Mouse (Mus musculus) ovary, postnatal 14 days (tissue): ENCODE results near the gene Leo1.
A peak's percentile ranks its signal among the peaks of the same experiment; 100 is the strongest.

ENCODE experiments used
- DNase-seq: peaks from one replicate; pipeline ENCODE4 v3.0.0; 2022; ENCODE audit warnings: low spot score

Leo1 gene

DNA sequence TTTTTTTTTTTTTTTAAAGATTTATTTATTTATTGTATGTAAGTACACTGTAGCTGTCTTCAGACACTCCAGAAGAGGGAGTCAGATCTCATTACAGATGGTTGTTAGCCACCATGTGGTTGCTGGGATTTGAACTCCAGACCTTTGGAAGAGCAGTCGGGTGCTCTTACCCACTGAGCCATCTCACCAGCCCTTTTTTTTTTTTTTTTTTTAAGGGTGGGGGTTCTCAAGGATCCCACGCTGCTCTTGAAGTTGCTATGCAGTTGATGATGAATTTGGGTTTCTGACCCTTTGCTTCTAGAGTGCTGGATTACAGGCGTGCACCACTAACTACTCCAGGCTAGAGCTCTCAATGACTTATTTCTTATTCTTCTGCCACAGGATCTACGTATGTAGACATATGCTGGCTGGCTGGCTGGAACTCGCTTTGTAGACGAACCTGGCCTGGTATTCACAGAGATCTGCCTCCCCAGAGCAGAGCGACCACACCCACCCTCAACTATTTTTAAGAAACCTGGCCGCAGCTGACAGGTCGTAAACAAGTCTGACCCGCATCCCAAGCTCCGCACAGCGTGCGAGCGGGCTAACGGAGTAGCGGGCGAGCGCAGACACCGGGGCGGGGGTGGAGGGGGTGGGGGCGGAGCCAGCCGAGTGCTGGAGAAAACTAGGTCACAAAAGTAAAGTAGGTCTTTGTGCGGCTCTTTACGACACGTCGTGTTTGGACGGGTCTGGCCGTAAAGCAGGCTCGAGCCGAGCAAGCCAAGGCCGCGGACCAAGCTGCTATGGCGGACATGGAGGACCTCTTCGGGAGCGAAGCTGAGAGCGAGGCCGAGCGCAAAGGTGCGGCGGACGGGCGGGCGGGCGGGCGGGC is at the start of gene Leo1:
Gene Leo1, plus strand, starts transcription at position 729 of the 871 bp plus-strand sequence.
- peak; percentile 68 for DNase-seq

DNA sequence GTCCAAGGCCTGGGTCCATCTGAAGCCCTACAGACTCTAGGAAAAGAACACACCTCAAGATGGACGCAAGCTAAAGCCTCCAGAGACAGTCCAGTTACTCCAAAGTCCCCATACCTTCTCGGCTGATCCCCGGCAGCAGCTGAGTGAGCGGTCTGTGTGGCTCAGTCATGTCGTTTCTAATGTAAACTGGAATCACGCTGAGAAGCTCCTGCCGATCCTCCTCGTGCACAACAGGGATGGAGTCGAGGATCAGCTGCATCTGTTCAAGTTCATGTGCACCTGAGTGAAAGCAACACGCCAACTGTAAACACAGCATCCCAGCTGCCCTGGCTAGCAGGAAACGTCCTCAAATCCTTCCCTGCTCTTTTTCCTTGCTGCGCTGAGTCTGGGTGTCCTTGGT is 48.1 kb upstream of the Leo1 start:
- no peak for DNase-seq

DNA sequence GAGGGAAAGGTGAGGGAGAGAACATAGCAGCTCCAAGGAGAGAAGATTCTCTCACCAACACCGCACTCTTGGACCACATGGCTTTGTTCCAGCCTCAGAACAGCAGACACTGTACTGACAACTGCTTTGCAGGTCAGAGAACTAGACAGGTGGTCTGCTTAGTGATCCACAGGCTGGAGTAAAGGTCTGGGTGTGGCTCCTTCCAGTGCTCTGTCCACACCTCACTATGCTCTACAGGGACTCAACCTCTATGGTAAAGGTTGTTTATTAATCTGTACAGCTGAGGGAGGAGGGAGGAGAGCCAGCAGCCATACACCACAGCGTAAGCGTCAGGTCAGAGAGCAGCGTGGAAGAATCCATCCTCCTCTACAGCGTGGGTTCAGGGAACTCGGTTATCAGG is 45.4 kb upstream of the Leo1 start:
- no peak for DNase-seq

DNA sequence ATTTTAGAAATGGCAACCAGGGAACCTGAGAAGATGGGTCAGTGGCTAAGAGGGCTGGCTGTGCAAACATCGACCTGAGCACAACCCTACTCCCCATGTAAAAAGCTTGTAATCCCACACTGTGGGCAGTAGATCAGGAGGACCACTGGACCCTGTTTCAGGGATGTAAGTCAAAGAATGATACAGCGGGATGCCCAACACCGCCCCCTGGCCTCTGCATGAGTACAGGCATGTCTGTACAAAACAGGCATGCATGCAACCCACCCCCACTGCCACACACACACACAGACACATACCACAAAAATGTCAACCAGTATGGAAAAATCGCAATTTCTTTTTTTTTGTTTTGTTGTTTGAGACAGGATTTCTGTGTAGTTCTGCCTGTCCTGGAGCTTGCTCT is 42.3 kb upstream of the Leo1 start:
- DNase-seq: no peak

DNA sequence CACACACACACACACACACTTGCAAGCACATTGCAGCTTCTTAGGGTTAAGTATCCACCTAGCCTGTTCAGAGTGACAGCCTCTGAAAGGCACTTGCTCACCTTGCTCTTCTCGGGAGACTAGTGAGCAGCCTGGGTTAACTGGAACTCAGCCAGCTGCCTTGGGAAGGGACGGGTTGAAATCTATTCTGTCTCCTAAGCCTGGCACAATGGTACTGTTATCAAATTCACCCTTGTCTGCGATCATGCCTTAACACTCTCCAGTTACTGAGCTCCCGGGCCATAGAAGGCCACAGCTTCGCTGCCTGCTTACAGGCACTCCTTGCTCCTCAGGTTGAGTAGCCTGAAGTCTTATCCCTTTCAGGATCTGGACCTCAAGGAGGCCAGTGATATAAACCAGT is 40.7 kb upstream of the Leo1 start:
- no peak for DNase-seq

DNA sequence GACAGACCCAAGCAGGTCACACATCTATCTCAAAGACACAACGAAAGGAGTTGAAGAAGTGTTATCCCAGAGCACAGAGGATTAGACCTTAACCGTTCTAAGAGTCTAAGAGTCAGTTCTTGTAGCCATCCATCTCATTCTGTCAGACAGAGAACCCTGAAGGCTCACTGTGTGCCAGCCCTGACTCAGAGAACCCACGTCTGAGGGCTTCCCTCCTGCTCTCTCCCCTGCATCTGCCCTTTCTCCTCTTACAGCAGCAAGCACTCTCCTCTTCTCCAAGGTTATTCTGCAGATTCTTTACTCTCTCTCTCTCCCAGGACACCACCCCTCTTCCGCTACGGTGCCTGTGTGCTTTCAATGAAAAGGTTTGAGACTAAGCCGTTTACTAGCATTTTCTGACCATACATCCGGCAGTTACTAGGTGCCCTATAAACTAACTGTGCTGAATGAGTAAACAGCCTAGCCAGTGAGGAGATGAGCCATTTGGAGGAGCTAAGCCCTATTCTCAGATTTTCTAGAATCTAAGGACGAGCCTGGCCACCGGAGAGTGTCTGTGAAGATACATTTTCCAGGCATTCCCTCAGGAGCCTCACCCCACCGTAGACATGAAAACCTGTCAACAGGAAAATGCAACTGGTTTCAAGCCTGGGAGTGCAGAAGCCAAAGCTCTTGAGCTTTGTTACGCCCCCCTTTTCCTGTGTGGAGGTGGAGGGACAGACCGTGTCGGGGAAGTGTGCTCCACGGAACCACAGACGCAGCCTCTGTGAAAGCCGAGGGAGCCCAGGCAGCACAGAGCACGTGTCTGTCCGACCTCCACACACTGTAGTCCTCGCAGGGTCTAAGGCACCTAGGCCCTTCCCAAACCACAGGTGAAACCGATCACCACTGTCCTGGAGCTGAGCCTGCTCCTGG is 39.5 kb upstream of the Leo1 start:
- no peak for DNase-seq

DNA sequence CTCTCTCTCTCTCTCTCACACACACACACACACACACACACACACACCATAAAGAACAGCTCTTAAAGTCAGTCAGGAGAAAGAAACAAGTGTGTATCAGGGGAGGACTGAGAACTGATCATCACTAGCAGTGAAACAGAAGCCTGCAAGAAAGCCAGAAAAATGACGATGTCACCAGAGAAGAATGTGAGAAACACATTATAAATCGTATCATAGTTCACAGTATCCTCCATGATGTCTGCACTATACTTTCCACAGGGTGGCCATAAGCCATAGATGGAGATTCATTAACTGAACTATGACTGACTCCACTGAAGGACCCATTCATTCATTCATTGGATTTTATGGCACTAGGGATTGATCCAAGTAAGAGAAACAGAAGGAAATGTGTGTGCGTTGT is 37.8 kb upstream of the Leo1 start:
- no peak for DNase-seq

DNA sequence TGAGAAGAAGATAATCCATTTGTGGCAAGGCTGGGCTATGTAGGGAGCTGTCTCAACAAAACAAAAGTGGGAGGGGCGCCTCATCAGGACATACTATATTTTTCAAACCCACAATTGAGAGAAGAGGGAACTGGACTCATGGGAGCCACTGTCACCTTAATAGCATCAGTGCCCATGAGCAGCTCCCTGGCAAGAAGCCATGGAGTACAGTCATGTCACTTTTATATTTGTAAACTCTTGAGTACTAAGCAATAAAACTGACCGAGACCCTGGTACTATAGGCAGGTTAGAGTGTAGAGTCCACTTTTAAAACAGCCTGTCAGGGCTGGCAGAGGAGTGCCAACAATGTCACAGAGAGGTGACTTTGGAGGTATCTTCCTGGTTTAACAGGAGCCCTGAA is 35.2 kb upstream of the Leo1 start:
- DNase-seq: no peak

DNA sequence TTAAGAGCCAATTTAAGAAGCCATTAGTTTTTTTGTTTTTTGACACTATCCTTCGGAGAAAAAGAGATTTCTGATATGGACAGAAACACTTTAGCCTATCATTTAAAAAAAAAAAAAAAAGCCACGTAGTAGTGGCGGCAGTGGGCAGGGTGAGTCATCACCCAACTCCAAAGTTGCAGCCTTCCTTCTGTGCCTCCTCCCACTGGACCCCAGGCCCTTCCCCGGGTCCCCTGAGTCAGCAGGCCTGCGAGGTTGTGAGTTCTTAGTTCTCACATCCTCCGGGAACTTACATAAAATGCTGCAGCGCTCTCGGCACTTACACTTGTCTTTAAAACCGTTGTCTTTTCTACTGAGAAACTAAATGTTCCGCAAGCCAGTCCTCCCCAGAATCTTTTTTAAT is 33.5 kb upstream of the Leo1 start:
- no peak for DNase-seq

DNA sequence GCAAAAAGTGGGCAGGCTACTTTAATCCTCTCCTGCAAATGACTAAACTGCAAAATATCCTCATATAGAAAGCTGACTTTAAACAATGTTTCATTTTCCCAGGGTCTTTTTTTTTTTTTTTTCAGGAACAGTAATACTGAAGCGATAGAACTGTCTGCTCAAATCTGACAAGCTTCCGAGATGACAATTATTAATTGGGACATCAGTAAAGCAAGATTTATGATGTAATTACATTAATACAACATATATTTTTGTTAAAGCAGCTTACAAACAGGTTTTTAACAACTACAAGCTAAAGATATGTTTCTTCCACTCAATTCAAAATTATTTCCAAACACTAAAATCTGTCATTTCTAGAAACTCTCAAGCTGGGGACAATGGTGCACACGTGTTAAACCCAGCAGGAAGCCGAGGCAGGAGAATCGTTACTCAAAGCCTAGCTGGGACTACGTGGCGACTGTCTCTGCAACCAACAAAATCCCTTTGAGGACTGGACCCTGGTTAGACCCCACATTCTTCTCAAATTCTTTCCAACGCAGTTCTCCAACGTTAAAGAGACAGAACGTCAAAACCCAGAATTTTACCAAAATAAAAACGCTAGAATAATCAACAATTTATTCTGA is 33.0 kb upstream of the Leo1 start:
- no peak for DNase-seq

DNA sequence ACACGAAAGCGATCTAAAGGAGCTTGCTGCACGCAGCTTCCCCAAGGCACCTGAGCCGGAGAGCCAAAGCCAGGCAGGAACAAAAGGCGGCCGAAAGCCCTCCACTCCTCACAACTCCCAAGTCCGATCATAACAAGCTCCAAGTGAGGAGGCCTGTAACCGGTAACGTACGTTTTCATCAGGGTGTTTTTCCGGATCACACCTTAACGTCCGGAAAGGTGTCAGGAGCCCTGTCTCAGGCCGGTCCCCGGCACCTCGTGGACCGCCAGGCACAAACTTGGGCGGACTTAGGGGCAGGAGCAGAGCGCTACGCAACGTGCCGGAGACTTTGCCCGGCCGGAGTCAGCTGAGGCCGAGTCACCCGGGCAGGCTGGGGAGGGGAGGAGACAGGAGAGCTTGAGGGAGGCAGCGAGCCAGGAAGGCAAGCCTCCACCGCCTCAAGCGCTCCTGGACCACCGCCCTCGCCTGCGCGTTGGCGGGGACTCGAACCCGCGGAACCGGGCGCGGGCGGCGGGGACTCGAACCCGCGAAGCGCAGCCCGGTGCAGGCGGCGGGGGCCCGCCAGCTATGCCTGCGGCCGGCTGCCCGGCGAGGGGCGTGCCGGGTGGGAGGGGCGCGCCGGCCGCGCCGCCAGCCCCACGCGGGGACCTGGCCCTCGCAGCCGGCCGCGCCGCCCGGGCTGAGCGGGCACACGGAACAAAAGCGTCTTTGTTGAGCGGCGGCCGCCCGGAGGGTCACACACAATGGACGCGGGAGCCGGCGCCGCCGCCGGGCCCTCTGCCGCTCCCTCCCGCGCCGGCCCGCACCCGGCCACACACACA is 32.1 kb upstream of the Leo1 start:
- DNase-seq: peak; percentile 63

DNA sequence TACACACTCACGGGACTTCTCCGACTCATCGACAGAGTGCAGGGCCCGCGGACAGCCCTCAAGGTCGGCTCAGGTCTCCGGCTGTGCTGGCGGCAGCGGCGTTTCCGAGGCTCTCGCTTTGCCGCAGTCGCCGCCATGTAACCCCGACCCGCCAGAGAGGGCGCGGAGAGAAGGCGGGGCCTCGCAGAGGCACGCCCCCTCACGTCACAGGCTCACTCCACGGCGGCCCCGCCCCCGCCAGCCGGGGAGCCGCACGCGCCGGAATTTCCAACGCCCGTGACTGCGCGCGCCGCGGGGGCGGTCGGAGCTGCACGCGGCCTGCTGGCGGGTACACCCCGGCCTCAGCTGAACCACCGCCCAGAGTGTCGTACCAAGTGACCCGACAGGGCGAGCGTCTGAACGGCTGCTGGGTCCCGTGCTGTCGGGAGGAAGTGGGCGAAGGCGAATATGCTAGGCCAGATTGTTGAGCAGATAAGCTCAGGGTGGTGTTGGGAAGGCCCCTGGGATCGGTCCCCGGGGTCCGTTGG is 31.4 kb upstream of the Leo1 start, which contains the start of gene Mapk6:
Gene Mapk6, minus strand, starts transcription at position 154 of the 527 bp plus-strand sequence.
- DNase-seq: peak; percentile 99

DNA sequence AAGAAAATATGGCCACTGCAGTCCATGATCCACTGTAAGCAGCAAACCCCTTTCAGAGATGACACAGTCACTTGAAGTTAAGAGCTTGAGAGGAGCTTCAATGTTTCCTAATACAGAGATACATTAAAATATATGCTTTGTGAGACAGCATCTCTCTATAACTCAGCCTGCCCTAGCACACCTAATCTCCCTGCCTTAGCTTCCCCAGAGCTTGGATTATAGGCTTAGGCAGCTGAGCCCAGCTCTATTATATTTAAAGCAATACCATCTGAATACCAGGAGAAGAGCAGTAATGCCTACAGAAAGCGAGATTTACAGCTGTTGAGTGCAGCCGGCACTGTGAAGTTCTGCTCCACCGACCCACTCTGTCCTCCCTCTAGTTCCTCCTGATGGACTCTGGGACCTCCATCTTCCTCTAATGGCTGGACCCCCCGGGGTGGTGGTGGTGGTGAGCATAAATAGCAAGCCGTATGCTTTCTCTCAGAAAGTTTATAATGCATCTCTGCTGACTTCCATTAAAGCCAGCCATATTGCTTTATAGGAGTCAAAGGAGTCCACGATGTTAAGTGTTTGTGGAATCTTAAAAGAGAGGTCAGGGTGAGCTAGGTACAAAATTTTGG is 30.3 kb upstream of the Leo1 start:
- no peak for DNase-seq

DNA sequence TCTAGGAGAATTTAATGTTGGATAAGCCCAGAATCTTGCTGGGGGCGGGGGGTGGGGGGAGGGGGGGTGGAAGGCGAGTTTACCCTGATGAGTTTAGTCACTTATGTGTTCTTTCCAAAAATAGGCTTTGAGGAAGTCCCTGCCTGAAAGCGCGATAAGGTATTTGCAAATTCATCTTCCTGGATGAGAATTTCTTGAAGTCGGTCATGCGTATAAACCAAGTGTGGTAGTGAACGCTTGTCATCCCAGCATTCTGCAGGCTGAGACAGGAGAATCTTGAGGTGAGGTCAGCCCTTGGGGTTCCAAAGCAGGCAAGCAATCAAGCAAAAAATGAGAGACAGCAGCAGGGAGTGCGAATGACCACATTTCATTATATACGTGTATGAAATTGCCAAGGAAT is 29.7 kb upstream of the Leo1 start:
- DNase-seq: no peak

DNA sequence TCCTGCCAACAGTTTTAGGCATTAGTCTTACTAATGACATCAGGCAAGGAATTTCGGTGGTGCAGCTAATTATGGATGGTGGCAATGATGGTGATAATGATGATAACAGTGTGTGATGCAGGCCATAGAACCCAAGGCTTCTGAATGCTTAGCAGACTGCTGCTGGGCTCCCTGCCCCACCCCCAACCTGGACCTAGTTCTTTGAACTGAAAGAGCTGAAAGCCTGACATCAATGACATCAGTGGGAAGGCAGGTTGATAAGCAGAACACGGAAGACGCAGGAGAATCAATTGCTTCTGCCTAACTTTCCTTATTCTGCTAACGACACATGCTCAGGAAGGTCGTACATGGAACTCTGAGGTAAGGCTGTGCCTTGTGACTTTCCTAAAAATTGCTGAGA is 28.1 kb upstream of the Leo1 start:
- no peak for DNase-seq

DNA sequence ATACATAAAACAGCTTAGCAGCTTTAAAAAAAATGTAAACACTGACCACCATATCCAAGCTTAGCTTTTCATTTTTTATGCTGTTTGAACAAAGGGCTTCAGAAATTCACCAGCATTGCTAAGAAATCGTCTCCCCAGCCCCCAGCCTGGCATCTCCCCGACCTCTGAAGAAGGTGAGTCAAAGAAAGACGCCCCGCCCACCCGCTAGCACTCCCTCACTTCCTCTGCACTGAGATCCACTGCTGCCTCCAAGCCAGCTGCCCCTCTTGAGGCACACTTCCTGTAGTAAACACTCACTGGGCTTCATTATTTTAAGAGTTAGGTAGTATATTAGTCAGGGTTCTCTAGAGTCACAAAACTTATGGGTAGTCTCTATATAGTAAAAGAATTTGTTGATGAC is 27.1 kb upstream of the Leo1 start:
- no peak for DNase-seq

DNA sequence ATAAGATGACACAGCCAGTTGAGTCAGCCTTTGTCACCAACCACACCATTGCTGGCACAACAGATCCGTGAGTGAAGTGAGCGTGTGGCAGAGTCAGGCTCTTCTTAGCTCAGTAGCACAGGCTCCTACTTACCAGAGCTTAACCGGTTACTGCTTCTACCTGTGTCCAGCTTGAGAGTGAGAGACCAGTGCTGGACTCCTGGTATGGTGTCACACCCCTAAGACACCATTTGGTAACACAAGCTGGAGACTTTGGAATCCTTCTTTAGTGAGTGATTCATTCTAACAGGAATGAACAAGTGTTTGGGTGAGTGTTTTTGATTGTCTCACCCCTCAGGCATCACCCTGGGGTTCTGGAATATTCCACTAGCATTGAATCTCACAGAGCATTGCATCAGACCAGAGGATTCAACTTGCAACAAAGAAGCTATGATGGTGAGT is 19.1 kb upstream of the Leo1 start:
- no peak for DNase-seq

DNA sequence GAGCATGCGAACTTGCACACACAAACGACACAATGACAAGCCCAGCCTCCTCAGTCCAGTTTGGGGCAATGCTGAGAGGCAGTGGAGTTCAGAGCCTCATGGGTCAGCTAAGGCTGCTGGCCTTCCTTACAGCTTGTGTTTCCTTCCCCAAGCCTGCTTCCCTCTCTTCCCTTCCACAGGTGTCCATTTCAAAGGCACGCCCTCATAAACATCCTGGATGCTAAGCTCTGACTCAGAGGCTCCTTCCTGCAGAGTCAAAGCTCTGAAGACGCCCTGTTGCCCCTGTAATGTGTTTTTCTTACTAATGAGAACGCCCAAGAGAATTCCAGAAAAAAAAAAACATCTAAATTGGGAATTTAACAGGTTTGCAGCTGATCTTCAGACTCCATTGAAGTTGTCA is 17.6 kb upstream of the Leo1 start:
- DNase-seq: no peak

DNA sequence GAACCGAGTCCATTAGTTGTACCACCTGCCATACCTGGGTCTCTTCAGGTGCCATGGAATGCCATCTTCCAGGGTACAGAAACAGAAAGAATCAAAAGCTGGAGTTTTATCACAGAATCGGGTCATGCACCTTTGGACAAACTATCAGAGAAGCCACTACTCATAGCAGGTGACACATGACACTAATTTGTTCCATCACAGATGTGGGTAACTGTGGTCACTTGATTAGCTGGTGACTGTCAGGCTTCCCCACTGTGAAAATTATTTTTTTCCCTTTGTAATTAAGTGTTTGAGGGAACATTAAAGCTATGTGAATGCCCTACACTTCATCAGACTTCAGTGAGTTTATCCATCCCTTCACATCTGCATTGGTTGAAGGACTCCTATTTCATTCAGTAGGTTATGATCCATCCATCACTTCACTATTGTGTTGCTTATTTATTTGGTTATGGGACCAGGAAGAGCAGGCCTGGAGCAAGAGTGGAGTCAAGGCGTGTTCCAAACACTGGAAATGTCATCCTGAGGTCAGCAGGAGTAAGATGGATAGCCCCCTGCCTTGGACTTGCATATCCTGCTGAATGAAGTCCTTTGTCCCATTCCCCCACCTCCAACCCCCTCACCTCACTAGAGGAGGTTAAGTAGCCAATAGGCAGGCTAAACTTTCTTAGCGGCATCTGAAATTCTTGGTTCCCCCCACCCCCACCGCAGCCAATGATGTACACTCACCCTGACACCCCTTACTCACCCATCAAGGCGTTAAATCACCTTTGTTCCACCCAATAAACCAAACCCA is 16.8 kb upstream of the Leo1 start:
- no peak for DNase-seq

DNA sequence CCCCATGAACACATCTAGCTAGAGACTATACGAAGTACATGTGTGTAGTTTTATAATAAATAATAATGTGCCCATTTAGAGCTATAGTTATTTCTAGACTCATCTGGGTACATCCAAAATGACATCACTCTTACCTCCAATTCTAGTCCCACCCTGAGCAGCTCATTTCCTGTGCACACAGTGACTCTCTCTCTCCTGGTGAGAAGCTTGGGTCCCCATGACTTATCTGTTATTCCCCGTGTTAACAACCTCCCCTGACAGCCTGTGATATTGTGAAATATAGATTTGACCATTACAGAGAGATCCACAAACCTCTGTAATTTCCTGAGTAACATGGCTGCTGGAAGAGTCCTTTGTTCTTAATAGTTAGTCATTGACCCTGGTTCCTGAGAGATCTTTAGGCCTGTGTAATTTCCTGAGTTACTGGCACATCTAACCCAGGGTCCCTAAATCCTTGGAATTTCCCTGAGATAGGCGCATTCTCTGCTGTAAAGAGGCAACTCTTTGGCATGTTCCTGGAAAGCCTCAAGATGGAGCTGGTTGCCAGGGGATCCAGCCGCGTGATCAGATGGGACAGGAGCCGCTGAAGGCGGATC is 15.4 kb upstream of the Leo1 start:
- no peak for DNase-seq
